Mouse (Mus musculus) inflammation-experienced regulatory T-cells (primary cell): ENCODE data around the gene Ifne. TPM values are rescaled to one million over a fixed set of nuclear protein-coding genes. Genes with fewer than 3 reads are reported as not detected.

Experiments used
- polyA plus RNA-seq, 2 experiments: library from polyadenylated mRNA; unstranded; fragments of 100-300 nt; shearing (Covaris generic); gene quantifications; one replicate each; pipeline ENCODE4 v1.2.1; 2017

Gene Ifne
- polyA plus RNA-seq = not detected

DNA sequence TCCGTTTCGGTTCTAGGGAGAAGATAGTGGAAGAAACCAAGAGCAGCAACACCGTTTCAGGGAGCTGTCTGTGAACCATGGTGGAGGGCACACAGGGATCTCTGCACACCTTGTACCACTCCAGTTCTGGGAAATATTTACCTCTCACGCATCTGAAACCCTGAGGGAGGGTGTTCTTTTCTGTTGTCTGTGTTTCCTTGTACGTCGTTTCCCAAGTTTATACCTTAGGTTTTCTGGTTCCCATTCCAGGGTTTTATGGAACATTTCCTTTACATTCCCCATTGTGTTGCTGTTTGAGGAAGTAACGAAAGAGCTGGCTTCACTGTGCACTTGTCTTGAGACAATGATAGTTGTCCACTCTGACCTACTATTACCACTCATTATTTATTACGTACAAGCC, at the start of gene Ifne:
Gene Ifne (minus strand): TSS at position 101 of the 400 bp plus-strand sequence.

DNA sequence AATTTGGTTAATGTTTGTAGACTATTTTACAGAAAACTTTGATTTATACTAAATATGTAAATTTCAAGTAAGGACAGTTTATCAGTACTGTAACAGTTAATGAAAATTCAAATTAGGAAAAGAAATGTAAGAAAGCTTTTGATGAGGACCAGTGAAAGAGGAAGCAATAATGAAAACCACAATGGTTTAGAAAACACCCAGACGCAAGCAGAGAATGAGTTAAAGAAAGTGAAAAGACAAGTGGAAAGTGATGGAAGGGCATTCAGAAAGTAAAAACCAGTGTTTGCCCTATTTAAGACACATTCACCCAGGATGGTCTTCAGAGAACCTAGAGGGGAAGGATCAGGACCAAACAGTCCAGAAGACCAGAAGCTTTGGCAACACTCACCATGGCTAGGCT, 30.3 kb downstream of the Ifne start, which contains the start of gene Ifna1:
Gene Ifna1 (plus strand): TSS at position 390 of the 400 bp plus-strand sequence.

DNA sequence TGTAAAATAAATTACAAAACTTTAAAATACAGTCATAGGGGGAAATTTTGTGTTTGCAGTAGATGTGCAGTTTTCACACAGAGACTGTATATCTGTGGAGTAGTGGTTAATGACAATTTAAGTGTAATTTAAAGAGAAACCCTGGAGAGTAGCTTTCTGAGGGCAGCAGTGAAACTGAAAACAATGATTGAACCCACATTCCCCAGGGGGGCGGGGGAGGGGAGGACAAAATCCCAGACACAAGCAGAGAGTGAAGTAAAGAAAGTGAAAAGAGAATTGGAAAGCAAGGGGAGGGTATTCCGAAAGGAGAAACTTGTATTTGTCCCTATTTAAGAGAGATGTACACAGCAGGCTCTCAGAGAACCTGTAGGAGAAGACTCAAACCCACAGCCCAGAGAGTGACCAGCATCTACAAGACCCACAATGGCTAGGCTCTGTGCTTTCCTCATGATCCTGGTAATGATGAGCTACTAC, 38.5 kb downstream of the Ifne start, which contains the start of gene Ifna4:
Gene Ifna4 (plus strand): TSS at position 424 of the 474 bp plus-strand sequence.

DNA sequence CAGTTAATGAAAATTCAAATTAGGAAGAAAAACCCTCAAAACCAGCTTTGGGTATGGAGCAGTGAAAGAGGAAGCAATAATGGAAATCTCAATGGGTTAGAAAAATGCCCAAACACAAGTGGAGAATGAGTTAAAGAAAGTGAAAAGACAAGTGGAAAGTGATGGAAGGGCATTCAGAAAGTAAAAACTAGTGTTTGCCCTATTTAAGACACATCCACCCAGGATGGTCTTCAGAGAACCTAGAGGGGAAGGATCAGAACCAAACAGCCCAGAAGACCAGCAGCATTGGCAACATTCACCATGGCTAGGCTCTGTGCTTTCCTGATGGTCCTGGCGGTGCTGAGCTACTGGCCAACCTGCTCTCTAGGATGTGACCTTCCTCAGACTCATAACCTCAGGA, 44.8 kb downstream of the Ifne start, which contains the start of gene Ifna5:
Gene Ifna5 (plus strand): TSS at position 301 of the 400 bp plus-strand sequence.

Other genes starting within 250 kb of the Ifne start
- gene C87499, start 245.8 kb downstream of the Ifne start, polyA plus RNA-seq = under 1 TPM in 1 of 2 experiments, not detected in 1; 0.47 TPM
- gene Ifna13, start 235.7 kb downstream of the Ifne start, polyA plus RNA-seq = not detected
- not detected for gene Ifna16, start 203.3 kb downstream of the Ifne start, polyA plus RNA-seq
- gene Ifna2, start 196.3 kb downstream of the Ifne start, polyA plus RNA-seq = not detected
- under 1 TPM in 1 of 2 experiments, not detected in 1; 0.30 TPM for gene Ifnab, start 188.8 kb downstream of the Ifne start, polyA plus RNA-seq
- gene Gm26566, start 158.4 kb downstream of the Ifne start, polyA plus RNA-seq = not detected
- 10 to 100 TPM; 19.8 to 29.0 TPM for gene Klhl9, start 157.7 kb downstream of the Ifne start, polyA plus RNA-seq
- gene Gm13271, start 125.3 kb downstream of the Ifne start, polyA plus RNA-seq = not detected
- gene Gm13283, start 120.1 kb downstream of the Ifne start, polyA plus RNA-seq = 1 to 10 TPM in 1 of 2 experiments, under 1 TPM in 1; 0.62 to 1.0 TPM
- under 1 TPM in 1 of 2 experiments, not detected in 1; 0.82 TPM for gene Gm13290, start 106.4 kb downstream of the Ifne start, polyA plus RNA-seq
- not detected for gene Gm13289, start 103.3 kb downstream of the Ifne start, polyA plus RNA-seq
- not detected for gene Gm13272, start 100.4 kb downstream of the Ifne start, polyA plus RNA-seq
- 1 to 10 TPM in 1 of 2 experiments, not detected in 1; 1.5 TPM for gene Ifnz, start 98.1 kb downstream of the Ifne start, polyA plus RNA-seq
- gene Gm13276, start 94.5 kb downstream of the Ifne start, polyA plus RNA-seq = not detected
- not detected for gene Gm13277, start 91.6 kb downstream of the Ifne start, polyA plus RNA-seq
- gene Gm13278, start 88.7 kb downstream of the Ifne start, polyA plus RNA-seq = not detected
- not detected for gene Gm13275, start 85.7 kb downstream of the Ifne start, polyA plus RNA-seq
- not detected for gene Gm13279, start 82.8 kb downstream of the Ifne start, polyA plus RNA-seq
- gene Gm13285, start 80.5 kb downstream of the Ifne start, polyA plus RNA-seq = 1 to 10 TPM in 1 of 2 experiments, under 1 TPM in 1; 0.94 to 3.7 TPM
- gene Gm13287, start 76.9 kb downstream of the Ifne start, polyA plus RNA-seq = not detected
- gene Gm13288, start 74.7 kb downstream of the Ifne start, polyA plus RNA-seq = not detected
- gene Ifna7, start 64.0 kb downstream of the Ifne start, polyA plus RNA-seq = not detected
- gene Ifna11, start 60.2 kb downstream of the Ifne start, polyA plus RNA-seq = not detected
- gene Ifna6, start 52.8 kb downstream of the Ifne start, polyA plus RNA-seq = not detected
- gene Ifna5, start 44.7 kb downstream of the Ifne start, polyA plus RNA-seq = not detected
- under 1 TPM in 1 of 2 experiments, not detected in 1; 0.71 TPM for gene Ifna4, start 38.3 kb downstream of the Ifne start, polyA plus RNA-seq
- gene Ifna1, start 30.1 kb downstream of the Ifne start, polyA plus RNA-seq = not detected